Mouse (Mus musculus): Measurements from ENCODE around the gene Ccdc85b. TPM values are rescaled to one million over a fixed set of nuclear protein-coding genes. Genes with fewer than 3 reads are reported as not detected.

The Ccdc85b gene
- total and polyA plus RNA-seq, 3 experiments: 3.6 to 7.6 TPM; not detected in 1

GRCm38 (mm10) chr19:5421784-5422183 is 35.9 kb downstream of the Ccdc85b start:
- Histone ChIP-seq H3K27me3 (ENCODE audit: control insufficient read depth in 1 of 2, insufficient read depth in 2 of 2, low read length in 2 of 2) (no peaks in the 10 kb centered on the region), H3K9ac (ENCODE audit: control insufficient read depth, low read depth, low read length, poor library complexity, severe bottlenecking) (no peak overlapping the region), H3K79me2 (ENCODE audit: control insufficient read depth, insufficient read depth, low read length, poor library complexity) (peaks cover 24% of the 10 kb centered on the region), H3K4me1 (ENCODE audit: control insufficient read depth in 1 of 2, insufficient read depth in 2 of 2, low read length in 2 of 2) (peaks cover 0 to 13% of the 10 kb centered on the region in 2 experiments; a peak in 1 of 4 replicates), H3K9me3 (replicated peaks; ENCODE audit: insufficient read depth, low read length) (no peaks in the 10 kb centered on the region), H3K4me3 (ENCODE audit: control insufficient read depth in 1 of 2, insufficient read depth in 1 of 2, low read depth in 2 of 2, low read length in 2 of 2) (no peak overlapping the region), H3K36me3 (ENCODE audit: control insufficient read depth in 1 of 2, insufficient read depth in 2 of 2, low read length in 2 of 2) (peaks cover 0 to 2% of the 10 kb centered on the region in 2 experiments; a peak in 2 of 4 replicates), H3K27ac (ENCODE audit: control insufficient read depth, low read depth, low read length) (no peak overlapping the region)
- TF ChIP-seq UBTF (IDR thresholded peaks at IDR 0.05; ENCODE audit: borderline replicate concordance, insufficient read depth, low read depth, low read length): no peak
- TF ChIP-seq MXI1 (IDR thresholded peaks at IDR 0.05; ENCODE audit: low read depth, low read length): no peak
- TF ChIP-seq E2F4 (IDR thresholded peaks at IDR 0.05; ENCODE audit: borderline replicate concordance, low read depth, low read length): no peak
- TF ChIP-seq TBP (IDR thresholded peaks at IDR 0.05; ENCODE audit: low read depth, low read length): no peak
- TF ChIP-seq RAD21 (IDR thresholded peaks at IDR 0.05; ENCODE audit: low read depth, low read length): no peak
- no peak for TF ChIP-seq POLR2AphosphoS2 (IDR thresholded peaks at IDR 0.05; ENCODE audit: low read length)
- no peak for TF ChIP-seq CHD2 (IDR thresholded peaks at IDR 0.05; ENCODE audit: low read length)
- no peak for DNase-seq (ENCODE audit: low read depth, low spot score)

GRCm38 (mm10) chr19:5420579-5420978 is 37.1 kb downstream of the Ccdc85b start:
- H3K9ac ChIP-seq (ENCODE audit: control insufficient read depth, low read depth, low read length, poor library complexity, severe bottlenecking): no peak overlapping the region
- peaks cover 15% of the 10 kb centered on the region for H3K79me2 ChIP-seq (ENCODE audit: control insufficient read depth, insufficient read depth, low read length, poor library complexity)
- no peak for DNase-seq (ENCODE audit: low read depth, low spot score)
- H3K36me3 ChIP-seq (ENCODE audit: control insufficient read depth in 1 of 2, insufficient read depth in 2 of 2, low read length in 2 of 2): peaks cover 0 to 2% of the 10 kb centered on the region in 2 experiments; a peak in 2 of 4 replicates
- H3K4me1 ChIP-seq (ENCODE audit: control insufficient read depth in 1 of 2, insufficient read depth in 2 of 2, low read length in 2 of 2): peaks cover 0 to 7% of the 10 kb centered on the region in 2 experiments; a peak in 1 of 4 replicates
- H3K4me3 ChIP-seq (ENCODE audit: control insufficient read depth in 1 of 2, insufficient read depth in 1 of 2, low read depth in 2 of 2, low read length in 2 of 2): no peak overlapping the region
- H3K27me3 ChIP-seq (ENCODE audit: control insufficient read depth in 1 of 2, insufficient read depth in 2 of 2, low read length in 2 of 2): no peaks in the 10 kb centered on the region
- TF ChIP-seq SIN3A (IDR thresholded peaks at IDR 0.05; ENCODE audit: low read length) (no peak), HCFC1 (IDR thresholded peaks at IDR 0.05; ENCODE audit: low read depth, low read length) (no peak), MEF2A (IDR thresholded peaks at IDR 0.05; ENCODE audit: extremely low read depth, insufficient replicate concordance, low read depth, low read length, poor library complexity, severe bottlenecking) (no peak), MAZ (IDR thresholded peaks at IDR 0.05; ENCODE audit: low read depth, low read length) (no peak), GATA1 (IDR thresholded peaks at IDR 0.05; ENCODE audit: low read depth, low read length) (no peak), KAT2A (conservative IDR thresholded peaks at IDR 0.05; ENCODE audit: low read depth, low read length) (no peak), USF1 (IDR thresholded peaks at IDR 0.05; ENCODE audit: low read depth, low read length) (no peak), JUND (IDR thresholded peaks at IDR 0.05; ENCODE audit: low read depth, low read length) (no peak), UBTF (IDR thresholded peaks at IDR 0.05; ENCODE audit: borderline replicate concordance, insufficient read depth, low read depth, low read length) (no peak), POLR2AphosphoS2 (IDR thresholded peaks at IDR 0.05; ENCODE audit: low read length) (no peak), GABPA (IDR thresholded peaks at IDR 0.05; ENCODE audit: low read depth, low read length) (no peak), ELF1 (IDR thresholded peaks at IDR 0.05; ENCODE audit: low read depth, low read length) (no peak), CHD1 (IDR thresholded peaks at IDR 0.05; ENCODE audit: low read depth, low read length) (no peak), CTCF (IDR thresholded peaks at IDR 0.05 in 2 of 3, conservative IDR thresholded peaks at IDR 0.05 in 1 of 3; ENCODE audit: control insufficient read depth in 1 of 3, insufficient read depth in 1 of 3, low read depth in 2 of 3, low read length in 3 of 3, poor library complexity in 1 of 3, severe bottlenecking in 1 of 3) (no peak), MYC (IDR thresholded peaks at IDR 0.05; ENCODE audit: low read depth, low read length) (no peak), TAL1 (IDR thresholded peaks at IDR 0.05; ENCODE audit: low read length) (no peak), RAD21 (IDR thresholded peaks at IDR 0.05; ENCODE audit: low read depth, low read length) (no peak), NRF1 (IDR thresholded peaks at IDR 0.05; ENCODE audit: insufficient read depth, low read depth, low read length, poor library complexity, severe bottlenecking) (no peak), BHLHE40 (IDR thresholded peaks at IDR 0.05; ENCODE audit: borderline replicate concordance, low read depth, low read length) (no peak), ZMIZ1 (IDR thresholded peaks at IDR 0.05; ENCODE audit: low read depth, low read length) (no peak)
- no peaks in the 10 kb centered on the region for H3K9me3 ChIP-seq (replicated peaks; ENCODE audit: insufficient read depth, low read length)
- H3K27ac ChIP-seq (ENCODE audit: control insufficient read depth, low read depth, low read length): no peak overlapping the region

Data from MEL (cell line).